Mouse (Mus musculus) embryonic facial prominence, embryonic 13.5 days (tissue): ENCODE measurements around the gene Trnau1ap. TPM values are rescaled to one million over a fixed set of nuclear protein-coding genes. Genes with fewer than 3 reads are reported as not detected.
A peak's percentile ranks its signal among the peaks of the same experiment; 100 is the strongest.
"Not testable (repeated sequence)": the region's sequence is repeated elsewhere in the genome, so short reads cannot be mapped to it uniquely, and the experiment has no call there.

Experiments
- ATAC-seq: fragments of 200-750 bp; cut with Nextera tagmentation; 2 replicates; pipeline ENCODE4 v1.8.0; 2017; ENCODE audit warnings: low read depth; ENCODE audit not compliant: insufficient number of reproducible peaks, insufficient read depth, low FRiP score, low TSS enrichment
- H3K27ac ChIP-seq: fragments of 300-500 bp; sonication (generic); 2 replicates; pipeline ENCODE4 v1.5.1; 2015; ENCODE audit warnings: moderate library complexity, mild to moderate bottlenecking, inconsistent platforms
- H3K27me3 ChIP-seq: fragments of 300-500 bp; sonication (generic); 2 replicates; pipeline ENCODE4 v1.6.1; 2015; ENCODE audit warnings: mild to moderate bottlenecking, inconsistent platforms
- H3K36me3 ChIP-seq: fragments of 300-500 bp; sonication (generic); 2 replicates; pipeline ENCODE4 v1.6.1; 2015; ENCODE audit warnings: mild to moderate bottlenecking, inconsistent platforms
- H3K4me1 ChIP-seq: fragments of 300-500 bp; sonication (generic); 2 replicates; pipeline ENCODE4 v1.6.1; 2015; ENCODE audit warnings: inconsistent platforms
- H3K4me2 ChIP-seq: fragments of 300-500 bp; sonication (generic); 2 replicates; pipeline ENCODE4 v1.6.1; 2015; ENCODE audit warnings: moderate library complexity, mild to moderate bottlenecking, inconsistent platforms
- H3K4me3 ChIP-seq: fragments of 300-500 bp; sonication (generic); 2 replicates; pipeline ENCODE4 v1.5.1; 2015; ENCODE audit warnings: mild to moderate bottlenecking, inconsistent platforms
- H3K9ac ChIP-seq: fragments of 300-500 bp; sonication (generic); 2 replicates; pipeline ENCODE4 v1.6.1; 2015; ENCODE audit warnings: mild to moderate bottlenecking, inconsistent platforms
- H3K9me3 ChIP-seq: fragments of 300-500 bp; sonication (generic); 2 replicates; pipeline ENCODE4 v1.6.1; 2016; ENCODE audit warnings: inconsistent platforms
- WGBS: fragments of 180-500 bp; shearing (Covaris S2); methylation state at CpG from one replicate; pipeline ENCODE4 v1.1.7; 2015; ENCODE audit warnings: mixed read lengths; 5-methylcytosine and 5-hydroxymethylcytosine counted together
- polyA plus RNA-seq: library from polyadenylated mRNA; unstranded; fragments of >200 nt; fragmentation: Nextera tagmentation; extraction: Ambion mirVana; gene quantifications from 2 replicates; pipeline ENCODE4 v1.2.1, GENCODE M21; 2015

Gene Trnau1ap
- polyA plus RNA-seq, 1 experiment from 2014 or later = 83.1 TPM

DNA sequence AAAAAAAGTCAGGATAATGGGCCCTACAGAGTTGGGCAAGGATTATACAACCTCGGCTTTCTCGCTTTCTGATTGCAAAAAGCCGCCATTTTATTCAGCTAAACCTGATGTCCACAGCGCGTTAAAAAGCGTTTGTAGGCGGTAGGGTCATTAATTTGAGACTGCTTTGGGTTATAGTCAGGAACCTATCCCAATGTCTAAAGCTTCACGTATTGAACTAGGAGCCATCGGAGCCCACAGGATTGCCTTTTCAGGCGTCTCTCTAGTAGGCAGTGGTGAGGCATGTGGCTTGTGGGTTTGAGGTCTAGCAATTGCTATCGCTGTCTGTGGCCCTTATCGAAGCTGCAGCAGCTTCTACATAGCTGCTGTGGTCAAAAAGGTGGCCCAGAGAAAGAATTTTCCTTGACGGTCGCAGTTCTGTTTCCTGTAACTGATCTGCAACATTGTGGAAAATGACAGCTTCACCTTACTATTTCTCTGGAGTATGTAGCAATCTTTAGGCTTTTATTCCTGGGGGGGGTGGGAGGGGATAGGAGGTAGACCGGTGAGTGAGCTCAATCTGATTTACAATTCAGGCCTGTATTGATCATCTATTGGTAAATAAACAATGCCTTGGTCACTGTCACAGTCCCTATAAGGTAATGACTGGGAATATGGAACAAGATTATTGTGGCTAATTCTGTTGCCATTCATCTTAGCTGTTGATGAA, 20.0 kb downstream of the Trnau1ap start:
- H3K27me3 ChIP-seq = no peaks in the 10 kb centered on the region
- peaks cover 47% of the 10 kb centered on the region for H3K36me3 ChIP-seq
- WGBS = under 1% methylated on average over 15 of the region's 15 CpGs
- peak overlapping the region; percentile 90 for H3K27ac ChIP-seq
- no peak for ATAC-seq
- H3K4me3 ChIP-seq = peak overlapping the region; percentile 79
- H3K4me1 ChIP-seq = peaks cover 8% of the 10 kb centered on the region
- H3K9me3 ChIP-seq = no peaks in the 10 kb centered on the region
- peak overlapping the region; percentile 75 for H3K4me2 ChIP-seq
- peak overlapping the region; percentile 97 for H3K9ac ChIP-seq

DNA sequence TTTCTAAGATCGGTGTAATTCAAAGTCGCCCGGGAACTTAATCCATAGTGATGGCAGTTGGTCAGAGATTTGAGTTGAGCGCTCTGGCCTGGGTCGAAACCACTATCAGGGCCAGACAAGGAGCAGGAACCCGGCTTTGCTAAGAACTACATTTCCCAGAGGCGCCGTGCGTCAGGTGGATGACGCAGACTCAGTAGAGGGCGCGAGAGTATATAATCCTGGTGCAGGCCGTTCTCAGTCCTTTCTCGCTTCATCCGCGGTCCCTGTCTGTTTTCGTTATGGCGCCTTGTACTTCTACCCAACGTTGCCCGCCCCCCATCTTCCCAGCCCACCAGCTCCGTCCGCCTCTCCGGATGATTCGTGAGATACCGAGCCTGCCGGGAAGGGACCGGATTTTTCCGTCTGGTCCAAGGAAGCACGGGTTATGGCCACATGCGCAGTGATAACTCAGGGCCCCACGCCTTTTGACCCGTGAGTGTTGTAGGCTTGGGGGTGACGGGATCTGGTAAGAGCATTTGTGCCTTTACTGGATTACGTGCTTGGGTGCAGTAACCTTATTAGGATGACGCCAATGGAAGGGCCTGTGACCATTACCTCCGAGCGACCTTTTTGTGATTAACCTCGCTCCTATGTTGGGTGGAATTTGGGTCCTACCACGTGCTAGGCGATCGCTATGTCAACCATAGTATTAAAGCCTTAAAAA, 20.8 kb downstream of the Trnau1ap start:
- Histone ChIP-seq H3K4me1 (peaks cover 8% of the 10 kb centered on the region), H3K4me2 (peak overlapping the region; percentile 75), H3K9ac (peak overlapping the region; percentile 97), H3K9me3 (no peaks in the 10 kb centered on the region), H3K4me3 (peak overlapping the region; percentile 79), H3K36me3 (peaks cover 40% of the 10 kb centered on the region), H3K27me3 (no peaks in the 10 kb centered on the region), H3K27ac (peak overlapping the region; percentile 90)
- peak; percentile 84 for ATAC-seq
- under 1% methylated on average over 41 of the region's 41 CpGs for WGBS

DNA sequence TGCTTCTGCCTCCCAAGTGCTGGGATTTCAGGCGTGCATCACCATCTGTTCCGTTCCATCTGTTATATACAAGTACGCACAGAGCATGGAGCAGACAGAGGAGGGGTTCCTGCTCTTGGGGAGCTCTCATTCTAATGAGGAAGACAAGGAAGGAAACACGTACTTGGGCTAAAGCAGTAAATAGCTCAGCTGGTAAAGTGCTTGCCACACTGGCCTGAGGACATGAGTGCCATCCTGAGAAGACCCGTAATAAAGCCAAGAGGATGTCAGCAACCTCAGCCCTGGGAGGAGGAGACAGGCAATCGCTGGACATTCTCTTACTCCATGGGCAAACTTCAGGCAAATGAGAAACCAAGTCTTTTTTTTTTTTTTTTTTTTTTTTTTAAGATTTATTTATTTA, 23.3 kb downstream of the Trnau1ap start:
- no peak overlapping the region for H3K4me3 ChIP-seq

DNA sequence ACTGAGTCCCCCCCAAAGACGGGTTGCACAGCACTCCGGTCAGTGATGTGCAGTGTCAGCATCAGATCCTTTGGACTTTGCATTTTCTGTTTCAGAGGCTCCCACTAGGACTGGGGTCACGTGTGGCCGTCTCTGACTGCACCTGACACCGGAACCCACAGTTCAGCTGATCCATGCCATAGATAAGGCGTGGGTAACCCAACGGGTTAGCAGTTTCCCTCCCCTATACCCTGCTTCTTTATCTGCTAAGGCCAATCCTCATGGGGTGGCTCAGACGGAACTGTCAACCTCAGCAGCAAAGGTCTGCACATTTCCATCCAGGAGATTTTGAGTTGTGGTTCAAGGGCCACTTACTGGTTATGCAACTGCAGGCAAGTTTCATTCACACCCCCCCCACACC, 24.1 kb downstream of the Trnau1ap start:
- peaks cover 19% of the 10 kb centered on the region for H3K4me1 ChIP-seq
- H3K4me3 ChIP-seq = no peak overlapping the region
- H3K4me2 ChIP-seq = no peak overlapping the region
- ATAC-seq = no peak
- H3K27me3 ChIP-seq = no peaks in the 10 kb centered on the region
- H3K9me3 ChIP-seq = no peaks in the 10 kb centered on the region
- H3K36me3 ChIP-seq = peaks cover 7% of the 10 kb centered on the region
- H3K9ac ChIP-seq = no peak overlapping the region
- 82% methylated on average over 8 of the region's 8 CpGs for WGBS
- H3K27ac ChIP-seq = no peak overlapping the region

More for the DNA sequence above, 23.3 kb downstream of the Trnau1ap start:
- H3K9ac ChIP-seq = no peak overlapping the region
- peaks cover 19% of the 10 kb centered on the region for H3K4me1 ChIP-seq
- H3K36me3 ChIP-seq = peaks cover 15% of the 10 kb centered on the region
- ATAC-seq = no peak
- H3K27me3 ChIP-seq = no peaks in the 10 kb centered on the region
- no peak overlapping the region for H3K27ac ChIP-seq
- H3K4me2 ChIP-seq = no peak overlapping the region
- WGBS = 72% methylated on average over 6 of the region's 6 CpGs
- no peaks in the 10 kb centered on the region for H3K9me3 ChIP-seq

DNA sequence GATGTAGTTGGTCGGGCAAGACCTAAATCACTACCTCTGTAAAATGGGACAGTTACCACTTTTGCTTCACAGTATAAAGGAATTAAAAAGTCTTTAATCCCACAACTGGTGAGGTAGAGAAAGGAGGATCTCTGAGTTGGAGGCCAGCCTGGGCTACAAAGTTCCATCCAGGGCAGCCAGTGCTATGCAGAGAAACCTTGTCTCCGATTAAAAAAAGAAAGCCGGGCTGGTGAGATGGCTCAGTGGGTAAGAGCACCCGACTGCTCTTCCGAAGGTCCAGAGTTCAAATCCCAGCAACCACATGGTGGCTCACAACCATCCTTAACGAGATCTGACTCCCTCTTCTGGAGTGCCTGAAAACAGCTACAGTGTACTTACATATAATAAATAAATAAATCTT, 25.9 kb downstream of the Trnau1ap start:
- not testable (repeated sequence) for H3K9me3 ChIP-seq, H3K27me3 ChIP-seq, H3K27ac ChIP-seq, H3K36me3 ChIP-seq, ATAC-seq
- H3K9ac ChIP-seq = peak overlapping the region; percentile 71
- peaks cover 11% of the 10 kb centered on the region for H3K4me1 ChIP-seq
- WGBS = 45% methylated on average over 6 of the region's 6 CpGs
- peak overlapping the region; percentile 49 for H3K4me3 ChIP-seq
- peak overlapping the region; percentile 78 for H3K4me2 ChIP-seq

DNA sequence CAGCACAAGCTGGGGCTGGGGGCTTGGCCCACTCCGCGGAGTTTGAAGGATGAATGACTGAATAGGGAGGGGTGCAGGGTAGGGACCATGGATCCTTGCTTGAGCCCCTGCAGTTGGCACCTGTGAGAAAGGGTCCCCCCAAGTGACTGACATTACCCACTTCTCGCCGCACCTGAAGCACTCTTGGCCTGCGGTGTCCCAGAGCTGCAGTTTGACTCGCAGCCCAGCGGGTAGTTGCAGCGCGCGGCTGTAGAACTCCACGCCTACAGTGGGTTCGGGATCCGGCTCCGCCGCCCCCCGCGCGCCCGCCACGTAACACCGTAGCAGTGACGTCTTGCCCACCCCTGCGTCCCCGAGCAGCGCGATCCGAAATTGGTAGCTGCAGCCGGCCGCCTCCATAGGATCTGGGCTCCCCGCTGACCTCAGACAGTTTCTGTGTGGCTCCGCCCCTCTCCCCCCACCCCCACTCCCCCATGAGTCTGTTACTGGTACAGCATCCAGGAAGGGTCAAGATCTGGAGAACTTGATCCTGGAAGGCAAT, 26.3 kb downstream of the Trnau1ap start, which contains the start of gene Rab42:
TSS of gene Rab42 (minus strand) at position 447 of the 541 bp plus-strand sequence.
- H3K4me3 ChIP-seq = peak within 1 kb of the TSS; percentile 49
- peak within 1 kb of the TSS; percentile 55; the same call in 1 of the 2 replicates for H3K27ac ChIP-seq
- H3K4me1 ChIP-seq = peaks cover 11% of the 10 kb centered on the region
- H3K4me2 ChIP-seq = peak within 1 kb of the TSS; percentile 78
- no peaks in the 10 kb centered on the region for H3K36me3 ChIP-seq
- H3K27me3 ChIP-seq = no peaks in the 10 kb centered on the region
- H3K9me3 ChIP-seq = no peaks in the 10 kb centered on the region
- 1% methylated on average over 31 of the region's 31 CpGs for WGBS
- peak within 1 kb of the TSS; percentile 71 for H3K9ac ChIP-seq
- peak; percentile 70 for ATAC-seq

DNA sequence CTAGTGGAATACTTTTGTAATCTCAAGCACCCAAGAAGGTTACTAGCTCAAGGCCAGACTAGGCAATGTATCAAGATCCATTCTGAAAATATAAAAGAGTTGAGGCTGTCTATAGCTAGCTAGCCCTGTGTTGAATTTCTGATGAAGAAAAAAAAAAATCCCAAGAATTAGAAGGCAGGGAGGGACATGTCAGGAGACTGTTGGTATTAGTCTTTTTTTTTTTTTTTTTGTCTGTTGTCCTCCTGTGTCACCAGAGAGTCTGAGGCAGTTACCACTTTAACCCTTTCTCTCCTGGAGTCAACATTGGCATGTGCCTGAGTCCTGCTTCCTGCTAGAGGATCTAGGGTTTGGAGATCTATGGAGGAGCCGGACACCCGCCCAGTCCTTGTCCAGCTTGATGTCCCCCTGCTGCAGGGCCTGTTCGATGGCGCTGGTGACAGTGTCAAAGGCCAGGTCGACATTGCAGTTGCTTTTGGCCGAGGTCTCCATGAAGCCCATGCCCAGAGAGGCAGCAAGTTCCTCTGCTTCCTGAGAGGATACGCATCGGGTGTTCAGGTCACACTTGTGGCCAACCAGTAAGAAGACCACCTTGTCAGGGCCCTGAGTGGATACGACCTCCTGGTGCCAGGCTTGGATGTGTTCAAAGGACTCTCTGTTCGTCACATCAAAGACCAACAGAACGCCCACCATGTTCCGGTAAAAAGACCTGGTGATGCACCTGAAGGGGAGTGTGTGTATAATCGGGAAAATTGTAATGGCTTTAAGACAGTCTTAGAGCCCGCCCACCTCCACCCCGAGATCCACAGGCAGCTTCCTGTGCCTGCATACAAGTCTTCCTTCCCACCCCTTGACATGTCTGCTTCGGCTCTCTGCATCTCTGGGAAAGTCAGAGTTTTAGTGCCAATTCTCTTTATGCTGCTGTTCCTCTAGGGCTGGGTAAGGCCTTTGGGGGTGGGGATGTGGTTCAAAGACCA, 27.1 kb downstream of the Trnau1ap start:
- Histone ChIP-seq H3K36me3 (no peaks in the 10 kb centered on the region), H3K9ac (peak overlapping the region; percentile 71), H3K9me3 (no peaks in the 10 kb centered on the region), H3K4me3 (peak overlapping the region; percentile 49), H3K27ac (peak overlapping the region; percentile 55; the same call in 1 of the 2 replicates), H3K4me1 (peaks cover 11% of the 10 kb centered on the region), H3K4me2 (peak overlapping the region; percentile 78), H3K27me3 (no peaks in the 10 kb centered on the region)
- 59% methylated on average over 16 of the region's 16 CpGs for WGBS
- no peak for ATAC-seq

DNA sequence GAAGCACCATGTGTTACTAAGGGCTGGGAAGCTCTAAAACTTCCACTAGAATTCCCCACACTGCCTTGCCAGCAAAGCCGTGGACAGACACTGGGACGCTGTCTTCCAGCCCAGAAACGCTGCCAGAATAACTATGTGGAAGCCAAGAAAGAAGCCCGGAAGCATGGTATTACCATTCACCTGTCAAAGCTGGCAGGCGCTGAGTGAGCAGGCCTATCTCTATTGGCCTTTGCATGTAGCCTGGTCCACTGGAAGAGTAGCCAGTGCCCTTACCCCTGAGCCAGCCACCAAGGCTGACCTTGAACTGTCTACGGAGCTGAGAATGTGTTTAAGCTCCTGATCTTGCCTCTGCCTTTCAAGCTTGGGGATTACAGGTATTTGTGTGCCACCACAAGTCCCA, 27.9 kb downstream of the Trnau1ap start:
- no peaks in the 10 kb centered on the region for H3K27me3 ChIP-seq
- H3K9me3 ChIP-seq = no peaks in the 10 kb centered on the region
- no peak overlapping the region for H3K9ac ChIP-seq
- H3K27ac ChIP-seq = no peak overlapping the region
- 86% methylated on average over 6 of the region's 6 CpGs for WGBS
- H3K36me3 ChIP-seq = no peaks in the 10 kb centered on the region
- no peak overlapping the region for H3K4me3 ChIP-seq
- peaks cover 11% of the 10 kb centered on the region for H3K4me1 ChIP-seq
- H3K4me2 ChIP-seq = no peak overlapping the region
- no peak for ATAC-seq

DNA sequence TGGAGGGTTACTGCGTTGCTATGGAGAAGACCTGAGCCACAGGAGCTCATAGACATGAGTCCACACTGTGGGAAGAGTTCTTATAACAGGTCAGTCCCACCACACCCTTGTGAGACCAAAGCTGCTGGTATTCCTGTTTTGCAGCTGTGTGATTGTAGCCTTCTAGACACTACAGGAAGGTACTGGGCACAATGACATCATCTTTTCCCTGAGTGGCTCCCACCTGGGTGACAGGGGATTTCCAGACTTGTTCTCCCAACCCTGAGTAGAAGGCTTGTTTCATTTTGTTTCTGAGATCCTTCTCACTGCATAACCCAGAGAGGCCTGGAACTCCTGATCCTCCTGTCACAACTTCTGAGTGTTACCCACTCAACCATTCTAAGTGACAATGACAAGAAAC, 29.5 kb downstream of the Trnau1ap start:
- no peak overlapping the region for H3K27ac ChIP-seq
- H3K4me3 ChIP-seq = no peak overlapping the region
- no peaks in the 10 kb centered on the region for H3K9me3 ChIP-seq
- no peak for ATAC-seq
- no peak overlapping the region for H3K4me2 ChIP-seq
- H3K4me1 ChIP-seq = peaks cover 11% of the 10 kb centered on the region
- no peaks in the 10 kb centered on the region for H3K36me3 ChIP-seq
- WGBS = 84% methylated on average over 1 of the region's 1 CpGs
- no peak overlapping the region for H3K9ac ChIP-seq
- H3K27me3 ChIP-seq = no peaks in the 10 kb centered on the region

DNA sequence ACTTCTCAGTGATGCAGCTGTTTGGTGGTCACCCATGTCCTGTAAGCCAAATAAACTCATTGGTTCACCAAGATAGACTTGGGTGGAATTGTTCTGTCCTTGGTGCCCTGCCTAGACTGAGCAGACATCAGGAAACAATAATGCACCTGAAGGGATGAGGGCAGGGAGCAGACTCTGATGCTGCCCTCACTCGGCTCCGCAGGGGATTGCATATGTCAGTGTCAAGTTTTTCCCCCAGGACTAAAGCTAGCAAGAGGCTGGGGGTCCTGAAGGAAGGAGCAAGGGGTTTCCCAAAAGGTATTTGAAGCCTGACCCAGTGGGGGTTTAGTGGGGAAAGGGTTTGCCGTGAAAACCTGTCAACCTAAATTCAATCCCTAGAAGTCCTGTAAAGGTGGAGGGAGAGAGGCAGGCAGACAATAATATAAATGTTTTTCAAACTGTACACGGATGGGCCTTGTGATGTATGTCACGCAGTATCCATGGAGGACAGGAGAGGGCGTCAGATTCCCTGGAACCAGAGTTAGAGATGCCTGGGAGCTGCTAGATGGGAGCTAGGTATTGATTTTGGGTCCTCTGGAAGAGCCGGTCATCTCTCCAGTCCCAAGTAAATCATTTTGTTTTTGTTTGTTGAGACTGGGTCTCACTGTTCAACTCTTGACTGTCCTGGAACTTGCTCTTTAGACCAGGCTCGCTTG, 33.5 kb downstream of the Trnau1ap start:
- Histone ChIP-seq H3K9me3 (no peaks in the 10 kb centered on the region), H3K36me3 (peaks cover 33% of the 10 kb centered on the region), H3K9ac (no peak overlapping the region), H3K27me3 (no peaks in the 10 kb centered on the region), H3K27ac (no peak overlapping the region), H3K4me3 (no peak overlapping the region), H3K4me2 (no peak overlapping the region), H3K4me1 (no peaks in the 10 kb centered on the region)
- 40% methylated on average over 8 of the region's 8 CpGs for WGBS
- ATAC-seq = no peak
